Mouse (Mus musculus): Measurements from ENCODE around the gene Marco. TPM values are rescaled to one million over a fixed set of nuclear protein-coding genes. Genes with fewer than 3 reads are reported as not detected.

Marco gene
- polyA plus RNA-seq (2014; fragmentation: Illumina TruSeq; extraction: RNeasy Lipid Tissue Mini Kit (QIAGEN cat#74804)), result not detected

GRCm38 (mm10) chr1:120504924-120505323 is at the start of gene Marco:
Marco (minus strand) TSS chr1:120505024.

Other genes starting within 250 kb of the Marco start
- 14.2 TPM for gene Steap3, start 232.3 kb downstream of the Marco start, polyA plus RNA-seq (2014; fragmentation: Illumina TruSeq; extraction: RNeasy Lipid Tissue Mini Kit (QIAGEN cat#74804))
- gene C1ql2, start 164.4 kb downstream of the Marco start, polyA plus RNA-seq (2014; fragmentation: Illumina TruSeq; extraction: RNeasy Lipid Tissue Mini Kit (QIAGEN cat#74804)), result not detected
- gene En1, start 97.4 kb upstream of the Marco start, polyA plus RNA-seq (2014; fragmentation: Illumina TruSeq; extraction: RNeasy Lipid Tissue Mini Kit (QIAGEN cat#74804)), result not detected

Measured in ovary, adult 10 weeks (tissue).